Mouse (Mus musculus): ENCODE results near the gene Evl.
"Not testable (repeated sequence)": the region's sequence is repeated elsewhere in the genome, so short reads cannot be mapped to it uniquely, and the experiment has no call there.

Evl gene

DNA sequence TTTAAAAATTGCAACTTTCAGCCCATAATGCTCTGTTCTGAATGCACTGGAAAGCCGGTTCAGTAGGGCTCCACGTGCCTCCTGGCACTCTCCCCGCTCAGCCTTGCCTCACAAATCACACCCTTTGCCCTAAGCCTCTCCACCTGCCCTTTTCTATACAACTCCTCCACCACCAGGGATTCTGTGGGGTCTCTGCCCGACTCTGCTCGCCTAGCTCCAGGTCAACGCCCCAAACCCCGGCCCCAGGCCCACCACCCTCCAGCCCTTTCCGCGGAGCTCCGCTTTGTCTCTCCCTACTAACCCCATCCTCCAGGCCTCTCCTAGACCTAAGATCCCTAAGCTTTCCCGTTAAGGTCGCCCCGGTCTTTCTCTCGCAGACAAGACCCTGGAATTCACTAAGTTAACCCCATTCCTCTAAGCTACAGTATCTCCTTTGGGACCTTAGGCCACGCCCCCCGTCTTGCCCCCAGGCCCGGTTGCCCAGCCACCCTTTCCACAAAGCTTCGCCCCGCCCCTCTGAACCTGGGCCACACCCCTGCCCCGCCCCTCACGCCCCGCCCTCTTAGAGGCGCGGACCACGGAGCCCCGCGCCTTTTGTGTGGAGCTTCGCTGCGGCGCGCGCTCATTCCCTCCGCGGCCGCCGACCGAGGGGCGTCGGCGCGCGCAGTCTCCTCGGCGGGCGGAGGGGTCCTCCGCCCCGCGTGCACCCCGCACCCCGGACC lies at the start of gene Evl:
TSS of gene Evl (plus strand) at position 601 of the 722 bp plus-strand sequence.
- DNase-seq (ENCODE audit: low read depth in 1 of 2, low spot score in 2 of 2) = no peak

GRCm38 (mm10) chr12:108505846-108506245 lies 48.7 kb upstream of the Evl start:
- no peak for DNase-seq (ENCODE audit: low read depth in 1 of 2, low spot score in 2 of 2)

GRCm38 (mm10) chr12:108507046-108507445 lies 47.5 kb upstream of the Evl start:
- DNase-seq (ENCODE audit: low read depth in 1 of 2, low spot score in 2 of 2) = not testable (repeated sequence)

- no peak for DNase-seq (ENCODE audit: low read depth in 1 of 2, low spot score in 2 of 2)
Measured at GRCm38 (mm10) chr12:108510571-108510970, 43.9 kb upstream of the Evl start.

DNA sequence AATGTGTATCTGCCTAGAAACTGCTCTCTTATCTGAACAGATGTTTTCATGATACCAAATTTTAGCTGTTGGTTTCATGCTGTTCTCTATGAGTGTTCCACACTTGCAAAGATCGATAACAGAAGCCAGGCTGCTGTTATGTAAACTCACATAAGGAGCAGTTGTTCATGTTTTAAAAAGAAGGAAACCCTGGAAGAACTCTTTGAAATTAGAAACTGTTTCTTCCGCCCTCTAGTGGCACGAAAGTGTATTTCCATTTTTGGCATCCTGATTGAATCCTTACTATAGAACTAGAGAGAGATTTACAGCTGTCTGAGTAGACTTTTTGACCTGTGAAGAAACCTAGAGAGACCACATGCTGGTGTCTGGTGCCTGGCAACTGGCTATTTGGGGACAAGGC lies 43.5 kb upstream of the Evl start:
- DNase-seq (ENCODE audit: low read depth in 1 of 2, low spot score in 2 of 2) = no peak

DNA sequence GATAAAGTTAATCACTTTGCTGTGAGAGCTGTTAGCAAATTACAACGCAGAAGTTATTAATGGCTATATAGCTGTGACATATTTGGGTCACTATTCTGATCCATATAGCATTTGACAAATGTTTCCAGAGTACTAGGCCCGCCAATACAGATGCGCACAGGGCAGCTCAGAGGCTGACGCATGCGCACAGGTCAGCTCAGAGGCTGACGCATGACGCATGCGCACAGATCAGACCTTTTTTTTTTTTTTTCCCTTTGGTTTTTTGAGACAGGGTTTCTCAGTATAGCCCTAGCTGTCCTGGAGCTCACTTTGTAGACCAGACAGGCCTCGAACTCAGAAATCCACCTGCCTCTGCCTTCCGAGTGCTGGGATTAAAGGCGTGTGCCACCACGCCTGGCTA lies 39.1 kb upstream of the Evl start:
- DNase-seq (ENCODE audit: low read depth in 1 of 2, low spot score in 2 of 2) = no peak

GRCm38 (mm10) chr12:108519374-108519773 lies 35.1 kb upstream of the Evl start:
- no peak for DNase-seq (ENCODE audit: low read depth in 1 of 2, low spot score in 2 of 2)

DNA sequence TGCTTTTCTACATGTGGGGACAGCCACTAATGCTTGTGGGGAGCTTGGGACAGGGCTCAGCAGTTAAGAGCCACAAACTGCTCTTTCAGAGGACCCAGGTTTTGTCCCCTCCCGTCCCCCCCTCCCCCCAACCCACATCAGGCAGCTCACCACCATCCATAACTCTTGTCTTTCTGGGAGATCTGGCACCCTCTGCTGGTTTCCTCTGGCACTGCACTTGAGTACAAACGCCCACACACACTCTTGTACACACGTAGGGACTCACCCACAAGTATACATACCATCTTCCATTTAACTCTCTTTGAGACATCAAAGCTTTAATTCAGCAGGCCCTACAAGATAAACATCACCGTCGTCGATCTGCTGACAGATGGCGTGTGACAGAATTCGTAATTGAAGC lies 25.3 kb upstream of the Evl start:
- DNase-seq (ENCODE audit: low read depth in 1 of 2, low spot score in 2 of 2) = no peak

DNA sequence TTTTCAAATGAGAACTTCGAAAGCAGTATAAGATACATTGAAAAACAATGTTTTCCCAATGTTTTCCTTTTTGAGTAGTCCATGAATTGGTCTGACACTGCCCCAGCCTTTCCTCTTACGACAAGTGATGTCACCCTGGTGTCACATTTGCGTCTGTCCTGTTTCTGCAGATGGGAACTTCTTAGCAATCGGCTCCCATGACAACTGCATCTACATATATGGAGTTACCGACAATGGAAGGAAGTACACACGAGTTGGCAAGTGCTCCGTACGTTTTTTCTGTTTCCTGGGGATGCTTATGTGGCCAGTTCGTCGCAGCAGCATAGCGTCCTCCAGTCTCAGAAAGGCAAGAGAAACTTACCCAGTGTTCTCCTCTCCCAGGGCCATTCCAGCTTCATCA lies 20.0 kb upstream of the Evl start:
- DNase-seq (ENCODE audit: low read depth in 1 of 2, low spot score in 2 of 2) = no peak

GRCm38 (mm10) chr12:108536461-108536860 lies 18.1 kb upstream of the Evl start:
- DNase-seq (ENCODE audit: low read depth in 1 of 2, low spot score in 2 of 2) = no peak

GRCm38 (mm10) chr12:108541088-108541487 lies 13.4 kb upstream of the Evl start:
- DNase-seq (ENCODE audit: low read depth in 1 of 2, low spot score in 2 of 2) = no peak

DNA sequence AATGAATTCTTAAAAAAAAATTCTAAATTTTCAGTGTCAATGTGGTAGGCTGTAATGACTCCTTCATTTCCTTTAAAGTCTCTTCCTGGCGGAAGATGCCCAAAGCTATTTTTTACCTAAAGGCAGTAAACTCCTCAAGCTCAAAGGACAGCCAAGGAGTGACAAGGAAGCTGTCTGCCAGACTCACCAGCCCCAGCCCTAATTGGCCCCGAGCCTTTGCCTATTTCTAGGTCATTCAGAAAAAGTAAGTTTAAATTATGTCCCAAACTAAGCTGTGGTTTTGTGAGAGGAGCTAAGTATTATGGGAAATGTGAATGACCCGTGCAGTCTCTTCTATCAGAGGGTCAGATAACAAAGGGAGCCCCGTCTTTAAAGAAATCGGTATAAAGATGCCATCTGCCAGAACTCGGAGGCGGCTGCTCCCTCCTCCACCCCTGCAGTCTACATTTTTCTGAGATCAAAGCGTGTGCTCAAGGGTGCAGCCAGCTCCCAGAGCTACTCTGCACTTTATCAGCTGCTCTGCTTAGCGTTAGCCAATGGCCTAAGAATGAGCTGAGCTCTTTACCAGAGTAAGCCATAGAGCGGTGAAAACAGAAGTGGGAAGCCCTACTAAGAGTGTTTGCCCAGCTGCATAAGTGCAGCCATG lies 7.9 kb upstream of the Evl start:
- DNase-seq (ENCODE audit: low read depth in 1 of 2, low spot score in 2 of 2) = no peak

DNA sequence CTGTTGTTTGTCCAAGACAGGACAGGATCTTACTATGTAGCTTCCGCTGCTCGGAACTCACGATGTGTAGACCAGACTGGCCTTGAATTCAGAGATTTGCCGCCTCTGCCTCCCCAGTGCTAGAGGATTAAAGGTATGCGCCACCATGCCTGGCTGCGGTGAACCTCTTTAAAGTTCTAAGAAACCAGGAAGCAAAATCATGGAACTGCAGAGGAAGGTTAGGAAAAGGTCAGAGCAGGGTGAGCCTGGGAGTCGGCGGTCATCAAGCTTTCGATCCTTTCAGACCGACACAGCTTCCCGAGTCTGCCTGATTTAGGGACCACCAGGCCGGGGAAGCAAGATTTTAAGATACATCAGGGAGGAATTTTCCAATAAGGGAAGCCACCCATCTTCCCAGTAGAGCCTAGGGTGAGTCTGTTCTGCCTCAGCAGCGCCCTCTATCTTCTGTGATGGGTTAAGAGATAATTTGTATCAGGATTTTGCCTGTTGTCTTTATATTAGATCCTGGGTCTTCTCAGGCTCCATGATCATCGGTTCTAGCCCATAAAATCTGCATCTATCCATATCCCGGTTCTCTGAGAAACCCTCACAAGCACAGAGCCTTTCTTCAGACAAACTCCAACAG lies 7.2 kb upstream of the Evl start:
- no peak for DNase-seq (ENCODE audit: low read depth in 1 of 2, low spot score in 2 of 2)

GRCm38 (mm10) chr12:108551731-108552130 lies 2.8 kb upstream of the Evl start:
- DNase-seq (ENCODE audit: low read depth in 1 of 2, low spot score in 2 of 2) = no peak

GRCm38 (mm10) chr12:108553079-108553478 lies 1.4 kb upstream of the Evl start:
- no peak for DNase-seq (ENCODE audit: low read depth in 1 of 2, low spot score in 2 of 2)

DNA sequence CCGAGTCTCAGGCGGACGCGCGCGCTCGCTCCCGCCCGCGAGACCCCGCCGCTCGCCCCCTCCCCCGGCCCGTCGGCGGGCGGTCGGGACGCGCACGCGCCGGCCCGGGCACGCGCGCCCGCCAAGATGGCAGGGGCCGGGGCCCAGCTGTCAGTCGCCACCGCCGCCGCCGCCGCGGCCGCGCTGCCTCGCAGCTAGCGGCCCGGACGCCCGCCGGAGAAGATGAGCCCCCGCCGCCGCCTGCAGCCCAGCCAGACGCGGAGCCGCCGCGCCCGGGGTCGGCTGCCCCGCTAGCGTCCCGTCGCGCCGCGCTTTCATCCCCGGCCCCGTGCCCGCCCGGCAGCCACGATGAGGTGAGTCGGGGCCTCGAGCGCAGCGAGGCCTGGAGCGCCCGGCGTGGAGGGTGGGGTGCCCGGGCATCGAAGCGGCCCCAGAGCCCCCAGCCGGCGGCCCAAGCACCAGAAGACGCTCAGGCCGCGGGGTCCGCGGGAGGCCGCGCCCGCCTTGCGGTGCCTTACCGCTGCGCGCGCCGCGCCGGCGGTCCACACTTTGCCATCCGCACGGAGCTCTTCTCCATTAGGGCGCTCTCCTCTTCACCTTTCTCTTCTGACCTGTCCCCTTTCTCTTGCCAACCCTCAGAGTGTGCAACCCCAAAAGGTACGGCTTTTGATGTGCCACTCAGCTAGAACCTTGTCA lies 489 bp downstream of the Evl start:
- DNase-seq (ENCODE audit: low read depth in 1 of 2, low spot score in 2 of 2) = no peak

DNA sequence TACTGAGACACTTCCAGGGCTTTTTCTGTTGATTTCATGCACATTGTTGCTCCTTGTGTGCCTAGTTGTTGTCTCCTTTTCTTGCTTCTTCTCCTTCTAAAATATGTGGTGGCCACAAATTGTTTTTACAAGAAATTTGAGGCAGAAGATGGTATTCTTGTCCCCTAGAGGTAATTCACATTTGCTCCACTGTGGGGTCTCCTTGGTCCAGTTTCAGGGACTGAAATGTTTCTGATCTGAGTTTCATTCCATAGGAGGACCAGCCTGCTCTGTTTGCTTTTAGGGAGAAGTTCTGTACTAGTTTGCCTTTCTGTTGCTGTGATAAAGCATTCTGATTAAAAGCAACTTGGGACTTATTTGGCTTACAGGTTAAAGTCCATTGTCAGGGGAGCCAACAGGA lies 3.7 kb downstream of the Evl start:
- DNase-seq (ENCODE audit: low read depth in 1 of 2, low spot score in 2 of 2) = no peak

- no peak for DNase-seq (ENCODE audit: low read depth in 1 of 2, low spot score in 2 of 2)
Measured at GRCm38 (mm10) chr12:108563238-108563637, 8.7 kb downstream of the Evl start.

GRCm38 (mm10) chr12:108564910-108565506 lies 10.5 kb downstream of the Evl start:
- no peak for DNase-seq (ENCODE audit: low read depth in 1 of 2, low spot score in 2 of 2)

DNA sequence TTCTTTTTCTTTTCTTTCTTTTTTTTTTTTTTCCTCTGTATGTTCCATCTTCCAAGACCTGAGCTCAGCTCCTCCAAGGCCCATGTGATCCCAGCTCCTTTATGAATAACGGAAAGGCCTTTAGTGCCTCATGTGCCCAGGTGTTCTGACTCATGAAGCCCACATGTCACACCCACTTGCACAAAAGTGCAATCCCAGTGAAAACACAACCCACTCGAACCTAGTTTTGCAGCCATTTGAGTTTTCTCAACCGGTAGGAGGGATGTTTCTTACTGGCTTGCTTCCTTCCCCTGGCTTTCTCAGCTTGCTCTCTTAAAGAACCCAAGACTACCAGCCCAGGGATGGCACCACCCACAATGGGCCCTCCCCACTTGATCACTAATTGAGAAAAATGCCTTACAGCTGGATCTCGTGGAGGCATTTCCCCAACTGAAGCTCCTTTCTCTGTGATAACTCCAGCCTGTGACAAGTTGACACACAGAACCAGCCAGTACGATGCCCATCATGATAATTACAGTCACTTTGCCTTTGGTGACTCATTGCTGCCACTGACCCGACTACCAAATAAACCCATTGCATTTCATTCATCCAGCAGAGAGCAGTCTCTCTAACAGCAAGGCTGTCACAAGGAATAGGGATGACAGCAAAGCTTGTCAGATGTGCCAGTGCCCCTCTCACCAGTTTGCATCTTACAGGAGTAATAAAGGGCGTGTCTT lies 24.8 kb downstream of the Evl start:
- no peak for DNase-seq (ENCODE audit: low read depth in 1 of 2, low spot score in 2 of 2)

- no peak for DNase-seq (ENCODE audit: low read depth in 1 of 2, low spot score in 2 of 2)
Measured at GRCm38 (mm10) chr12:108583775-108584174, 29.3 kb downstream of the Evl start.

Data from monocyte, adult 2 months (primary cell).